Mouse (Mus musculus) CH12.LX (cell line): ENCODE data around the gene Evi5. TPM values are rescaled to one million over a fixed set of nuclear protein-coding genes. Genes with fewer than 3 reads are reported as not detected.

Experiments
- DNase-seq: peaks from one replicate; pipeline ENCODE4 v3.0.0-alpha.2; 2013; ENCODE audit errors: extremely low read depth
- H3K27ac ChIP-seq: 2 replicates; pipeline ENCODE4 v1.5.1; 2012; ENCODE audit warnings: low read depth, mild to moderate bottlenecking, control low read depth, moderate library complexity; ENCODE audit not compliant: insufficient read depth
- H3K27me3 ChIP-seq: replicated peaks from 2 replicates; pipeline ENCODE3; 2012; ENCODE audit warnings: inconsistent platforms
- H3K36me3 ChIP-seq, 2 experiments: replicated peaks in 1 of 2; 2 replicates each; pipeline versions ENCODE3 to v1.6.1; 2012; ENCODE audit warnings: inconsistent platforms in 1 of 2, low read length in 1 of 2, mild to moderate bottlenecking in 1 of 2, mixed read lengths in 1 of 2, moderate library complexity in 1 of 2; ENCODE audit not compliant: control insufficient read depth in 1 of 2, insufficient read depth in 1 of 2
- H3K4me1 ChIP-seq, 2 experiments: 2 replicates each; pipeline ENCODE4 v1.6.1; 2012; ENCODE audit warnings: inconsistent platforms in 1 of 2, moderate library complexity in 1 of 2; ENCODE audit not compliant: insufficient read depth in 2 of 2, control insufficient read depth in 1 of 2
- H3K4me2 ChIP-seq: 2 replicates; pipeline ENCODE4 v1.6.1; 2012; ENCODE audit warnings: low read depth, mild to moderate bottlenecking, control low read depth; ENCODE audit not compliant: poor library complexity, insufficient read depth, severe bottlenecking
- H3K4me3 ChIP-seq, 3 experiments: fragments of 150-350 bp in 1 of 3; sonication (generic) in 1 of 3; replicated peaks in 1 of 3; 2 replicates each; pipeline versions ENCODE3 to v1.5.1; 2011 to 2012; ENCODE audit warnings: low read depth in 2 of 3, low read length in 2 of 3, mild to moderate bottlenecking in 2 of 3, moderate library complexity in 2 of 3, control low read depth in 1 of 3, improper control_type of control experiment in 1 of 3, inconsistent platforms in 1 of 3, mixed read lengths in 1 of 3; ENCODE audit not compliant: poor library complexity in 1 of 3
- H3K79me2 ChIP-seq: replicated peaks from 2 replicates; pipeline ENCODE4 v1.6.1; 2012; ENCODE audit warnings: mild to moderate bottlenecking, moderate library complexity; ENCODE audit not compliant: control insufficient read depth, poor library complexity, insufficient read depth, severe bottlenecking; ENCODE audit errors: extremely low read depth
- H3K9ac ChIP-seq: 2 replicates; pipeline ENCODE4 v1.6.1; 2012; ENCODE audit warnings: low read depth, mild to moderate bottlenecking, control low read depth, moderate library complexity; ENCODE audit not compliant: insufficient read depth
- H3K9me3 ChIP-seq: replicated peaks from 2 replicates; pipeline ENCODE3; 2012; ENCODE audit warnings: low read length, inconsistent platforms, mixed read lengths
- BHLHE40 ChIP-seq: IDR thresholded peaks from 2 replicates; pipeline ENCODE4 v1.6.1; 2011; ENCODE audit warnings: mild to moderate bottlenecking, low read depth, low read length, improper control_type of control experiment
- CTCF ChIP-seq, 2 experiments: IDR thresholded peaks in 1 of 2; conservative IDR thresholded peaks in 1 of 2; 2 replicates each; pipeline ENCODE4 v1.5.1; 2011 to 2012; ENCODE audit warnings: low read depth in 2 of 2, low read length in 2 of 2, improper control_type of control experiment in 1 of 2, inconsistent platforms in 1 of 2, mild to moderate bottlenecking in 1 of 2, moderate library complexity in 1 of 2
- E2F4 ChIP-seq: IDR thresholded peaks from 2 replicates; pipeline ENCODE4 v1.6.1; 2011; ENCODE audit warnings: low read depth, low read length, improper control_type of control experiment; ENCODE audit not compliant: insufficient replicate concordance
- ELF1 ChIP-seq: IDR thresholded peaks from 2 replicates; pipeline ENCODE4 v1.6.1; 2014; ENCODE audit warnings: low read depth, mild to moderate bottlenecking, inconsistent platforms, low read length, improper control_type of control experiment
- EP300 ChIP-seq: IDR thresholded peaks from 2 replicates; pipeline ENCODE4 v1.6.1; 2011; ENCODE audit warnings: low read length, improper control_type of control experiment
- ETS1 ChIP-seq: conservative IDR thresholded peaks from 2 replicates; pipeline ENCODE4 v1.6.1; 2012; ENCODE audit warnings: low read depth, mild to moderate bottlenecking, inconsistent platforms, low read length, improper control_type of control experiment, moderate library complexity
- GABPA ChIP-seq: IDR thresholded peaks from 2 replicates; pipeline ENCODE4 v1.6.1; 2012; ENCODE audit warnings: low read depth, low read length, improper control_type of control experiment, inconsistent platforms; ENCODE audit not compliant: insufficient replicate concordance
- IRF4 ChIP-seq: IDR thresholded peaks from 2 replicates; pipeline ENCODE4 v1.6.1; 2014; ENCODE audit warnings: low read depth, mild to moderate bottlenecking, inconsistent platforms, low read length, improper control_type of control experiment
- JUN ChIP-seq: IDR thresholded peaks from 2 replicates; pipeline ENCODE4 v1.6.1; 2011; ENCODE audit warnings: low read depth, mild to moderate bottlenecking, low read length, improper control_type of control experiment, moderate library complexity; ENCODE audit not compliant: insufficient read depth
- JUND ChIP-seq: conservative IDR thresholded peaks from 2 replicates; pipeline ENCODE4 v1.6.1; 2011; ENCODE audit warnings: low read depth, low read length, improper control_type of control experiment
- KAT2A ChIP-seq: IDR thresholded peaks from 2 replicates; pipeline ENCODE4 v1.6.1; 2012; ENCODE audit warnings: low read length, improper control_type of control experiment, inconsistent platforms; ENCODE audit not compliant: insufficient replicate concordance
- MAZ ChIP-seq: IDR thresholded peaks from 2 replicates; pipeline ENCODE4 v1.6.1; 2012; ENCODE audit warnings: low read depth, mild to moderate bottlenecking, inconsistent platforms, low read length, improper control_type of control experiment, moderate library complexity
- MEF2A ChIP-seq: IDR thresholded peaks from 2 replicates; pipeline ENCODE4 v1.6.1; 2014; ENCODE audit warnings: low read depth, mild to moderate bottlenecking, inconsistent platforms, low read length, improper control_type of control experiment, borderline replicate concordance
- MXI1 ChIP-seq: IDR thresholded peaks from 2 replicates; pipeline ENCODE4 v1.6.1; 2011; ENCODE audit warnings: mild to moderate bottlenecking, low read depth, low read length, improper control_type of control experiment
- MYC ChIP-seq: IDR thresholded peaks from 2 replicates; pipeline ENCODE4 v1.6.1; 2011; ENCODE audit warnings: low read depth, mild to moderate bottlenecking, improper control_type of control experiment, low read length
- NELFE ChIP-seq: IDR thresholded peaks from 2 replicates; pipeline ENCODE4 v1.6.1; 2011; ENCODE audit warnings: low read depth, low read length, improper control_type of control experiment
- RAD21 ChIP-seq: IDR thresholded peaks from 2 replicates; pipeline ENCODE4 v1.6.1; 2011; ENCODE audit warnings: low read depth, mild to moderate bottlenecking, low read length, improper control_type of control experiment, moderate library complexity
- SIN3A ChIP-seq: IDR thresholded peaks from 2 replicates; pipeline ENCODE4 v1.6.1; 2012; ENCODE audit warnings: low read length, improper control_type of control experiment, inconsistent platforms
- SMC3 ChIP-seq: IDR thresholded peaks from 2 replicates; pipeline ENCODE4 v1.6.1; 2011; ENCODE audit warnings: low read depth, low read length, improper control_type of control experiment
- TBP ChIP-seq: conservative IDR thresholded peaks from 2 replicates; pipeline ENCODE4 v1.6.1; 2011; ENCODE audit warnings: low read depth, low read length, improper control_type of control experiment
- USF2 ChIP-seq: conservative IDR thresholded peaks from 2 replicates; pipeline ENCODE4 v1.6.1; 2011; ENCODE audit warnings: low read depth, low read length, improper control_type of control experiment
- ZC3H11A ChIP-seq: IDR thresholded peaks from 2 replicates; pipeline ENCODE4 v1.6.1; 2012; ENCODE audit warnings: low read depth, mild to moderate bottlenecking, inconsistent platforms, low read length, improper control_type of control experiment
- ZKSCAN1 ChIP-seq: IDR thresholded peaks from 2 replicates; pipeline ENCODE4 v1.6.1; 2012; ENCODE audit warnings: low read depth, inconsistent platforms, low read length, improper control_type of control experiment, borderline replicate concordance
- ZMIZ1 ChIP-seq: IDR thresholded peaks from 2 replicates; pipeline ENCODE4 v1.6.1; 2012; ENCODE audit warnings: low read depth, mild to moderate bottlenecking, inconsistent platforms, low read length, improper control_type of control experiment
- dilution Hi-C: fragments of 300-500 bp; cut with MboI; formaldehyde crosslinking; loops from 2 replicates; pipeline ENCODE4 v1.14.3; 2020; ENCODE audit warnings: low sequenced_read_pairs; ENCODE audit not compliant: extremely low pct_unique_long_range_greater_than_20kb, extremely low pct_ligation_motif_present
- in situ Hi-C: fragments of 300-500 bp; cut with MboI; formaldehyde crosslinking; loops from 3 replicates; pipeline ENCODE4 v1.14.3; 2019; ENCODE audit warnings: low sequenced_read_pairs, low pct_ligation_motif_present, low pct_unique_long_range_greater_than_20kb, mixed read lengths
- polyA plus RNA-seq: library from polyadenylated mRNA; unstranded; fragments of >175 nt; gene quantifications from 2 replicates; pipeline ENCODE4 v1.2.1, GENCODE M21; 2012; ENCODE audit warnings: low read depth; ENCODE audit not compliant: insufficient read length
- total RNA-seq, 2 experiments: library from RNA; depleted of rRNA; stranded (reverse); fragments of 300-350 nt in 1 of 2; fragments of >200 nt in 1 of 2; gene quantifications; 2 replicates each; pipeline ENCODE4 v1.2.3; 2012 to 2014

The Evi5 gene
- total and polyA plus RNA-seq, 3 experiments: 3.2 to 6.3 (median 3.8) TPM

- TF ChIP-seq SIN3A: no peak
- no peak for TF ChIP-seq ZKSCAN1
- TF ChIP-seq E2F4: no peak
- TF ChIP-seq CTCF (conservative IDR thresholded peaks at IDR 0.05 in 1 of 2, IDR thresholded peaks at IDR 0.05 in 1 of 2; ENCODE audit: low read depth in 2 of 2, low read length in 2 of 2): peak; percentile 43 to 75; a peak in 3 of 4 replicates
- no peak for TF ChIP-seq TBP
- TF ChIP-seq, all 38 proteins: peak for 3
Measured at GRCm38 (mm10) chr5:107789492-107789891, 85.4 kb downstream of the Evi5 start (continued).

- TF ChIP-seq MXI1: no peak
- TF ChIP-seq EP300: no peak
- TF ChIP-seq SIN3A: no peak
- TF ChIP-seq ZMIZ1: no peak
- TF ChIP-seq BHLHE40: no peak
- TF ChIP-seq TBP: no peak
- TF ChIP-seq NELFE: no peak
- TF ChIP-seq MYC: no peak
- TF ChIP-seq JUND: no peak
- no peak for TF ChIP-seq CTCF (conservative IDR thresholded peaks at IDR 0.05 in 1 of 2, IDR thresholded peaks at IDR 0.05 in 1 of 2; ENCODE audit: low read depth in 2 of 2, low read length in 2 of 2)
- no peak for TF ChIP-seq IRF4
- no peak for TF ChIP-seq USF2
Measured at GRCm38 (mm10) chr5:107787682-107788443, 87.0 kb downstream of the Evi5 start.

GRCm38 (mm10) chr5:107782360-107782759 is 92.5 kb downstream of the Evi5 start:
- no peak overlapping the region for H3K9ac ChIP-seq
- H3K27me3 ChIP-seq: no peaks in the 10 kb centered on the region
- in situ Hi-C loops: loop anchor here (5.0 kb wide), 1 partner anchor 165 kb away; no protein-coding TSS in a partner anchor
- H3K4me2 ChIP-seq: no peak overlapping the region
- DNase-seq: no peak
- H3K36me3 ChIP-seq: peaks cover 0 to 16% of the 10 kb centered on the region in 2 experiments
- dilution Hi-C loops: no loop called here
- no peak for TF ChIP-seq MEF2A
- TF ChIP-seq KAT2A: no peak
- no peak for TF ChIP-seq ZMIZ1
- no peak for TF ChIP-seq ETS1
- no peak for TF ChIP-seq JUN
- TF ChIP-seq BHLHE40: no peak
- peak; percentile 53 for TF ChIP-seq RAD21
- TF ChIP-seq MAZ: no peak
- TF ChIP-seq SMC3: peak; percentile 46
- TF ChIP-seq CTCF (conservative IDR thresholded peaks at IDR 0.05 in 1 of 2, IDR thresholded peaks at IDR 0.05 in 1 of 2; ENCODE audit: low read depth in 2 of 2, low read length in 2 of 2): peak in 1 of 2 experiments; percentile 52; a peak in 2 of 4 replicates
- TF ChIP-seq GABPA: no peak
- TF ChIP-seq NELFE: no peak
- no peak for TF ChIP-seq ELF1
- no peak for TF ChIP-seq ZC3H11A
- TF ChIP-seq, all 38 proteins: peak for 3
- H3K79me2 ChIP-seq: no peaks in the 10 kb centered on the region
- no peak overlapping the region for H3K4me3 ChIP-seq
- H3K27ac ChIP-seq: no peak overlapping the region
- H3K4me1 ChIP-seq: peaks cover 0 to 6% of the 10 kb centered on the region in 2 experiments; a peak in 2 of 4 replicates
- H3K9me3 ChIP-seq: no peaks in the 10 kb centered on the region

More at GRCm38 (mm10) chr5:107787682-107788443, 87.0 kb downstream of the Evi5 start:
- H3K36me3 ChIP-seq: peaks cover 0 to 15% of the 10 kb centered on the region in 2 experiments
- no peaks in the 10 kb centered on the region for H3K79me2 ChIP-seq
- no peak for DNase-seq
- no peaks in the 10 kb centered on the region for H3K27me3 ChIP-seq
- H3K9ac ChIP-seq: no peak overlapping the region
- no peak overlapping the region for H3K27ac ChIP-seq
- dilution Hi-C loops (no loop called here), in situ Hi-C loops (no loop called here)
- no peaks in the 10 kb centered on the region for H3K4me1 ChIP-seq
- no peaks in the 10 kb centered on the region for H3K9me3 ChIP-seq
- H3K4me3 ChIP-seq: no peak overlapping the region
- no peak overlapping the region for H3K4me2 ChIP-seq
